Mouse (Mus musculus) erythroblast, embryonic 14.5 days (primary cell): ENCODE measurements around the gene Capza1.

Experiments
- GATA1 ChIP-seq: IDR thresholded peaks from 2 replicates; pipeline ENCODE4 v1.6.1; 2012; ENCODE audit warnings: low read length, inconsistent platforms, mixed read lengths
- TAL1 ChIP-seq: IDR thresholded peaks from 3 replicates; pipeline ENCODE4 v1.6.1; 2012; ENCODE audit warnings: low read length, inconsistent platforms, mixed read lengths

GRCm38 (mm10) chr3:104804312-104804711 lies 60.0 kb downstream of the Capza1 start:
- no peak for TF ChIP-seq GATA1
- TF ChIP-seq TAL1 = no peak
